Mouse (Mus musculus) heart, adult 2 months (tissue): Measurements from ENCODE around the gene Tceanc2. TPM values are rescaled to one million over a fixed set of nuclear protein-coding genes. Genes with fewer than 3 reads are reported as not detected.

ENCODE experiments used
- DNase-seq, 2 experiments: peaks; one replicate each; pipeline ENCODE4 v3.0.0; 2021
- H3K27ac ChIP-seq: fragments of 200-600 bp; 2 replicates; pipeline ENCODE4 v1.8.1; 2022
- H3K27me3 ChIP-seq: fragments of 200-500 bp; 2 replicates; pipeline ENCODE4 v1.6.1; 2012; ENCODE audit warnings: mild to moderate bottlenecking, low read length, inconsistent platforms, mixed read lengths; ENCODE audit not compliant: control insufficient read depth, insufficient read depth
- H3K36me3 ChIP-seq: fragments of 200-500 bp; 2 replicates; pipeline ENCODE4 v1.6.1; 2012; ENCODE audit warnings: low read length, inconsistent platforms; ENCODE audit not compliant: control insufficient read depth, insufficient read depth
- H3K4me1 ChIP-seq: fragments of 200-500 bp; 2 replicates; pipeline ENCODE4 v1.6.1; 2011; ENCODE audit warnings: low read length; ENCODE audit not compliant: control insufficient read depth, insufficient read depth
- H3K4me3 ChIP-seq: fragments of 200-600 bp; 2 replicates; pipeline ENCODE4 v1.8.1; 2022
- H3K79me2 ChIP-seq: fragments of 200-500 bp; replicated peaks from 2 replicates; pipeline ENCODE4 v1.6.1; 2012; ENCODE audit warnings: mild to moderate bottlenecking, inconsistent platforms, low read length, moderate library complexity, mixed read lengths; ENCODE audit not compliant: control insufficient read depth, insufficient read depth
- H3K9ac ChIP-seq: fragments of 200-500 bp; 2 replicates; pipeline ENCODE4 v1.6.1; 2012; ENCODE audit warnings: low read depth, mild to moderate bottlenecking, control low read depth, inconsistent platforms, low read length, mixed read lengths
- CTCF ChIP-seq: fragments of 200-600 bp; IDR thresholded peaks from 2 replicates; pipeline ENCODE4 v1.8.1; 2022; ENCODE audit warnings: antibody characterized with exemption, mild to moderate bottlenecking, moderate library complexity
- EP300 ChIP-seq: fragments of 200-500 bp; IDR thresholded peaks from 2 replicates; pipeline ENCODE4 v1.6.1; 2011; ENCODE audit warnings: low read depth, low read length, control low read depth; ENCODE audit not compliant: insufficient read depth
- POLR2A ChIP-seq: fragments of 200-500 bp; IDR thresholded peaks from 2 replicates; pipeline ENCODE4 v1.6.1; 2011; ENCODE audit warnings: mild to moderate bottlenecking, low read depth, low read length, control low read depth; ENCODE audit not compliant: insufficient read depth
- WGBS: fragments of 180-500 bp; shearing (Covaris S2); methylation state at CpG from one replicate; pipeline ENCODE4 v1.1.7; 2018; 5-methylcytosine and 5-hydroxymethylcytosine counted together
- intact Hi-C: fragments of 180-260 bp; cut with DNase I; formaldehyde crosslinking; loops from one replicate; pipeline ENCODE4 v1.15.1; 2025
- long read RNA-seq: library from polyadenylated mRNA; stranded (forward); transcript quantifications from one replicate; pipeline ENCODE4 v2.0.0, GENCODE M21; 2021
- polyA plus RNA-seq: library from polyadenylated mRNA; depleted of rRNA; stranded (reverse); fragments of >200 nt; gene quantifications from 2 replicates; pipeline ENCODE4 v1.2.3, GENCODE M21; 2012; rRNA removed
- total RNA-seq, 2 experiments: library from RNA; stranded (reverse); gene quantifications; 2 replicates each; pipeline ENCODE4 v1.2.3; 2021

The Tceanc2 gene
- 10 to 100 TPM; 10.1 to 14.7 TPM for total RNA-seq
- polyA plus RNA-seq, result 3.3 and 4.0 TPM in 2 replicates
- long read RNA-seq, full-length matches to known transcripts, result 4 of 5 reads
- long read RNA-seq, partial matches to known transcripts, result 0 of 5 reads
- long read RNA-seq, other reads (novel, unspliced or antisense), result 1 of 5 reads

DNA sequence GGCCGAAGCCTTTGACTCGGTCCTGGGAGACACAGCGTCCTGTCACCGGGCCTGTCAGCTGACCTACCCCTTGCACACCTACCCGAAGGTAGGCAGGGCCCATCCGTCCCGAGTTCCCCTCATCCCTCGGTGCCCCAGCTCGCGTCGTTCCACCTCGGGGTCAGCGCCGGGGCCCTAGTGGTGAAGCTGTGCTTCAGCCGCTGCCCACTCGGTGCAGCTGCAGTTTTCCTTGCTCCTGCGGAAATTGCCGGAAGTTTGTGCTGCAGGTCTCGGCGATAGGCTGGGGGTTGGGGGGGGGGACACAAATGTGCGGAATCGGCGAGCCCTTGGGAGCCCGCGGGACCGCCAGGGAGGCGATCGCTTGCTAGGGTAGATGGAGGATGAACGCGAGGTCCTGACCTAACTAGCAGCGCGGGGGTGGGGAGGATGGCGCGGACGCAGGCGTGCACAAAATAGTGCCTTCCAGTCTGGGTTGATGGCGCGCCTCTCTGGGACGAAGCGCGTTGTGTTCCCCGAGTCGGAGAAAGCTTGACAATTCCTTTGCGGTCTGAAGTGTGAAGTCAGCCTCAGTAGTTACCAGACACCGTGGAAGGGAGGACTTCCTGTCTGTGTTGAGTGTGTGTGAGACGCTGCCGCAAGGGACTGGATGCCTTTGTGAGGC lies at the start of gene Tceanc2:
Gene Tceanc2 (minus strand): TSS at position 287 of the 661 bp plus-strand sequence.
- intact Hi-C loops, result loop anchor here (2.0 to 5.0 kb wide), 3 partner anchors 74 to 267 kb away; partner anchors contain the start of genes Hspb11, Lrrc42, Ndc1 and Ssbp3
- peak within 1 kb of the TSS; percentile 92 for H3K27ac ChIP-seq
- peaks cover 8% of the 10 kb centered on the region for H3K4me1 ChIP-seq

DNA sequence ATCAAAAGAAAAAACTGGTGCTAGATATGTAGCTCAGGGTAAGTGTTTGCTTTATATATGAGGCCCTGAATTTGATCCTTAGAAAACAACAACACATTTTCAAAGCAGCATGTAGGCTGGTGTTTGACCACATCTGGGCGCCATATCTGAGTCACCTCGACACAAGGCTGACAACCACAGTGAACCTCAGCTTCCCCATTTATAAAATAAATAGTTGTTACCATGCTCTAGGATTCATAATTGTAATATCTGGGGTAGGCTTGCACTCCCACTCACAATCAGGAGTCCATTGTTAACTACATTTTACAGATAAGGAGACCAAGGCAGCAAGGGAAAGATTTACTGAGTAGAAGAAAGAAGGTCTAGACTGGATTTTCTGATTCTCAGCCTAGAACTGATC lies 47.4 kb upstream of the Tceanc2 start:
- no peak overlapping the region for H3K4me3 ChIP-seq
- TF ChIP-seq CTCF (no peak), POLR2A (no peak)
- DNase-seq, result no peak
- no peaks in the 10 kb centered on the region; the same call in 1 of the 2 replicates for H3K4me1 ChIP-seq
- intact Hi-C loops, result no loop called here
- no peaks in the 10 kb centered on the region for H3K36me3 ChIP-seq
- H3K9ac ChIP-seq, result no peak overlapping the region
- H3K79me2 ChIP-seq, result no peaks in the 10 kb centered on the region
- no peaks in the 10 kb centered on the region for H3K27me3 ChIP-seq
- WGBS, result 84% methylated on average over 2 of the region's 2 CpGs
- no peak overlapping the region for H3K27ac ChIP-seq

More for the DNA sequence above, at the start of gene Tceanc2:
- DNase-seq, result peak; percentile 60 to 62
- under 1% methylated on average over 47 of the region's 47 CpGs for WGBS
- Histone ChIP-seq H3K36me3 (peaks cover 3% of the 10 kb centered on the region), H3K79me2 (peaks cover 8% of the 10 kb centered on the region), H3K4me3 (peak within 1 kb of the TSS; percentile 95), H3K9ac (peak within 1 kb of the TSS; percentile 87), H3K27me3 (no peaks in the 10 kb centered on the region)
- TF ChIP-seq EP300 (no peak), CTCF (peak; percentile 30; the same call in 1 of the 2 replicates)

DNA sequence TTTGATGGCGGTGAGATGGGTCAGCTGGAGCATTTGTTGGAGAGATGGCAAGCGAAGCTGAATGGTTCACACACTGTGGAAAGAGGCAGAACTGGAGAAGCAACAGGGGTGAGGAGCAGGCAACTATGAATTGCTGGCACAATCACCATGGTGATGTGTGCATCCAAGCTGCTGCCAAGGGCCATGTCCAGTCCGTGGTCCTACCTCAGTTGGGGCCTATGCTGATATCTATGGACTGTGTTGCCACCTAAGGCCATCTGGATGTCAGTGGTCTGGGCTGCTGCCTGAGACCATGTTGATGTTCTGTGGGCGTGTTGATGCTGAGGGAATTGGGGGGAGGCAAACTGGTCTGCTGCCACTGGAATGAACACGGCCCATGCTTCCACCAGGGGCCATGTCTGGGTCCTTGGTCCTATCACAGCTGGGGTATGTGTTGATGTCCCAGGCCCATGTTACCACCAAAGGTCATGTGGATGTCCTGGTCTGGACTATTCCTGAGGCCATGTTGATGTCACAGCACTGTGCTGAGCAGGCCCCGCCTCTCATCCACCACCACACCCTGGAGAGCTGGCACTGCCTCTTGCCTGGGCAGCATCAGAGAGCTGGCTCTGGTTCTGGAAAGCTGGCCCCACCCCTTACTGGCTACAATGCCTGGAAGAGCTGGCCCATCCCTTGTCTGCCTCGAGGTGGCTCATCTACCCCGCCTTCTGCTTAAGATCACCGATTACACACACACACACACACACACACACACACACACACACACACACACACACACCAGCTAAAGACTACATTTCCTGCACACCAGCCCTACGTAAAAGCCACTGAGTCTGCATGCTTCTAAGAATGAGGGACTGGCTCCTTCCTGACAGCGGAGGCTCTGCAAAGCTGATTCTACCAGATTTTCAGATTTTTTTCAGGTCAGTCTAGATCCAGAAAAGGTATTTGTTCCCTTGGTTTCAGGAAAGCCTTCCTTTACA lies 44.6 kb upstream of the Tceanc2 start:
- H3K4me3 ChIP-seq, result no peak overlapping the region
- TF ChIP-seq CTCF (no peak), POLR2A (no peak), EP300 (no peak)
- H3K4me1 ChIP-seq, result no peaks in the 10 kb centered on the region; the same call in 1 of the 2 replicates
- no peaks in the 10 kb centered on the region for H3K27me3 ChIP-seq
- H3K27ac ChIP-seq, result no peak overlapping the region
- H3K79me2 ChIP-seq, result no peaks in the 10 kb centered on the region
- DNase-seq, result peak; percentile 56 to 77
- no peak overlapping the region for H3K9ac ChIP-seq
- intact Hi-C loops, result no loop called here
- no peaks in the 10 kb centered on the region for H3K36me3 ChIP-seq
- 63% methylated on average over 11 of the region's 11 CpGs for WGBS

DNA sequence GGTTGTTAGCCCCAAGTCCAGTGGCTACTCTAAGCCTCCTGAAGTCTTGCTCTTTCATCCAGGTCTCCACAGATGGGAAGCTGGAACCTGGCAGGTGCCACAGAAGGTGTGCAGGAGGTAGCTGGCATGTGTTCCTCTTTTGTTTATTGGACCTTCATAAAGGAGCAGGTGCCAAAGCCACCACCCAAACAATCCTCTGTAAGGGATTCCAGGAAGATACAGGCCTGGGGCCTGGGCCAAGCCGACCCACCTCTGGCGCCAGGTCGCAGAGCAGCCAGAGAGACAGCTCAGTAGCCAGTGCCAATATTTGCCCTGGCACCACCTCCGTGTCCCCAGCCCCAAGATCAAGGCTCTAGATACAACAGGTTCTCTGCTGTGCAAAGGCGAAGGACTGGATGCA lies 42.6 kb upstream of the Tceanc2 start:
- Histone ChIP-seq H3K9ac (no peak overlapping the region), H3K79me2 (no peaks in the 10 kb centered on the region), H3K36me3 (no peaks in the 10 kb centered on the region), H3K4me3 (no peak overlapping the region), H3K27ac (no peak overlapping the region), H3K27me3 (no peaks in the 10 kb centered on the region), H3K4me1 (no peaks in the 10 kb centered on the region; the same call in 1 of the 2 replicates)
- WGBS, result 75% methylated on average over 5 of the region's 5 CpGs
- intact Hi-C loops, result no loop called here
- peak in 1 of 2 experiments; percentile 17 for DNase-seq
- TF ChIP-seq POLR2A, result no peak
- no peak for TF ChIP-seq EP300
- no peak for TF ChIP-seq CTCF

DNA sequence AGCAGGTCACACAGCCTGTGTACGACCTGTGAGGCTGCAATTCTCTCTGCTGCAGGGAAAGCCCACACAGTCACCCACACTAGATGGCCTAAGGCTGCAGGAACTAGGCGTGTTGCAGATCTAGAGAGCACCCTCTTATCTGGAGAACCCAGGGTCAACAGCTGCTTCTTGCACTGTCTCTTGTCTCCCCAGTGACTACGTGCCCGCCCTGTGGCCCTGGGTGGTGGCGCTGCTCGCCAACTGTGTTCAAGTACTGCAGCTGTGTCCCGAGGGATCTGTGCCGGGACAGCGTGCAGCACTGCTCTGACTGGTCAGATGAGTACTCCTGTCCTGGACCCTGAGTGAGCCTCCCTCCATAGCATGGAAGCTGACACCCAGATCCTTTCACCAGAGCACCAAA lies 38.7 kb upstream of the Tceanc2 start:
- H3K27ac ChIP-seq, result no peak overlapping the region
- WGBS, result 66% methylated on average over 9 of the region's 9 CpGs
- H3K9ac ChIP-seq, result no peak overlapping the region
- no peak overlapping the region for H3K4me3 ChIP-seq
- H3K4me1 ChIP-seq, result no peaks in the 10 kb centered on the region
- DNase-seq, result no peak
- TF ChIP-seq CTCF (no peak), POLR2A (no peak), EP300 (no peak)
- no peaks in the 10 kb centered on the region for H3K79me2 ChIP-seq
- H3K36me3 ChIP-seq, result no peaks in the 10 kb centered on the region
- no peaks in the 10 kb centered on the region for H3K27me3 ChIP-seq
- intact Hi-C loops, result no loop called here
